Mouse (Mus musculus) kidney, postnatal 36 days (tissue): ENCODE measurements at regions not wholly inside any gene's neighbourhood (a gene's known extent, or its start where the extent isn't known, plus 50 kb on each side); places are given as distances from the start of the nearest gene placed in this dataset.
A peak's percentile ranks its signal among the peaks of the same experiment; 100 is the strongest.
"Not testable (repeated sequence)": the region's sequence is repeated elsewhere in the genome, so short reads cannot be mapped to it uniquely, and the experiment has no call there.

Source experiments
- DNase-seq, 2 experiments: peaks; one replicate each; pipeline ENCODE4 v3.0.0; 2021 to 2022; ENCODE audit warnings: mixed read lengths in 2 of 2

DNA sequence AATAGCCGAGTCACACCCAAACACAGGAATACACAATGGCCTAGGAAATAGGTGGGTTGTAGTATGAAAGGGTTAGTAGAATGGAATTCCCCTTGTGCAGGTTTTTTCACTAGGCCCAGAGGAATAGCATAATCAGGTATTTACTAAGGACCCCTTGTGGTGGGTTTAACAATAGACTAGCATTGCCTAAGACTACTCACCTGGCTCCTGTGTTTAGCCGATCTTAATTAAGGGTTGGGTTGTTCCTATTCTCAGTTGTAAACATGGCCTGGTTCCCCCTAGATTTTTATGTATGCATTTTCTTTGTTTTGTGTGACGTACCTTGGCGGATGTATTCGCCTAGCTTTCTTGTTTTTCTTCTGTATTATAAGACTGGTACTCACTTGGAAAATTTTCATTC is 90.8 kb upstream of the Srd5a2 start:
- DNase-seq: not testable (repeated sequence)

DNA sequence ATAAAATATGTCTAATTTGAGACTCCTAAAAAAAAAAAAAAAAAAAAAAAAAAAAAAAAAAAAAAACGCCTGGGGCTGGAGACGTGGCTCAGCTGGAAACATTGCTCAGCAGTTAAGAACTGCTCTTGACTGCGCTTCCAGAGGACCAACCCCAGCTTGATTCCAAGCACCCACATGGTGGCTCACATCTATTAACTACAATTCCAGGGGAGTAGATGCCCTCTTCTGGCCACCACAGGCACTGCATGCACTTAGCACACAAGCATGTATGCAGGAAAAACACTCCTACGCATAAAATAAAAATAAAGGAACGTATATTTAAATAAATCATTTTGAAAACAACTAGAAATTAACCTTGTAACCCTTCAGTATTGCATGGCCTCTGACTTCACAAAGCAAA is 87.3 kb upstream of the Srd5a2 start:
- peak; percentile 24 to 52 for DNase-seq

DNA sequence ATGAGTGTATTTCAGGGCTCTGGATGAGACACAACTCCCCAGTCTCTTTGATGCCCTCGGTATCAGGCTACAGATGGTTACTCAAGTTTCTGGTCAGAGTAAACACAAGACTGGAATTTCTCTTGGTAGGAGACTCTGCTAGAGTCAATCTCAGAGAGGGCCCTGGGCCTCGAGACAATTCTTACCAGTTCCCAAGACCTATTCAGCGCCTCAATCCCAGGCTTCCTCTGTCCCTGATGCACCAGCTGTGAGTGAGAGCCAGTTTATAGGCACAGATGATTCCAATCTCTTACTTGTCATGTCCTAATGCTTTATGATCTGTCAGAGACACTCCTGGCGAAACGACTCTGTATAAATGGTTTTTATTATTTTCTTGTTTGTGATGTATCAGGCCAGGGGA is 83.8 kb upstream of the Srd5a2 start:
- DNase-seq: no peak

DNA sequence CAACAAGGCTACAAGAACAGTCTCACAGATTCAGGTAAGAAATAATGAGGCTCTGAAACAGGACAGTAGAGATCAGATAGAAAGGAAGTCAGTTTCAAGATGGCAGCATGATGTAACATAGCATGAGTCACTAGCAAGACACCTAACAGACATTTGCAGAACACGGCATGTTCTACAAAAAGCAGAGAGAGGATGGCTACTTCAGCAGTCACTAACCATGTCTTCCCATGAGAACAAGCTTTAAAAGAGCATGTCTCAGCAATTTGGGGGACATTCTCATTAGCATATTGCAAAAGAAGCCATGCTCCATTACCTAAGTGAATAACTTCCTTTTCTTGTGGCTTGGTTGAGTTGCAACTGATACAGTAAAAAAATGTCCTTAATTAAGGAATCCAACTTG is 75.2 kb upstream of the Srd5a2 start:
- DNase-seq: no peak

DNA sequence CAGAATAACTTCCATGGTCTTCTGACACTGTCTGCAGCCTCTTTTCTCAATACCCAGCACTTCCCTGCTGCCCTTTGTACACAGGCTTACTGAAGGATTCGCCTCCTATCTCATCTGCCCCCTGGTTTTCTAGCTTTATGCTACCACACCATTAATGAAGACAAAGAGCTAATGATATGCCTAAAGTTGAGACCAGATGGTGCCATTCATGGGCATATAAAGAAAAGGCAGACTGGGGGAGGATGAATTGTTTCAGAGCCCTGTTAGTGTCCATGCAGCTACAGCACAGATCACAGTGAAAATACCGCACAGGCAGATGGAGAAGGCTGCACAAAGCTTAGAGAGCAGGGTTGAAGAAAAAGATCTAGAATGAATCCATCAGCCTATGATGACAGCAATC is 73.3 kb upstream of the Srd5a2 start:
- DNase-seq: no peak
